Mouse (Mus musculus) retina, embryonic 14.5 days (tissue): ENCODE measurements around the gene Hoxd8.

Experiments
- DNase-seq: peaks from one replicate; pipeline ENCODE4 v3.0.0-alpha.2; 2015; ENCODE audit warnings: low spot score

Hoxd8 gene

GRCm38 (mm10) chr2:74704393-74704998, at the start of gene Hoxd8:
TSS of gene Hoxd8 (plus strand) at chr2:74704615.
- no peak for DNase-seq

DNA sequence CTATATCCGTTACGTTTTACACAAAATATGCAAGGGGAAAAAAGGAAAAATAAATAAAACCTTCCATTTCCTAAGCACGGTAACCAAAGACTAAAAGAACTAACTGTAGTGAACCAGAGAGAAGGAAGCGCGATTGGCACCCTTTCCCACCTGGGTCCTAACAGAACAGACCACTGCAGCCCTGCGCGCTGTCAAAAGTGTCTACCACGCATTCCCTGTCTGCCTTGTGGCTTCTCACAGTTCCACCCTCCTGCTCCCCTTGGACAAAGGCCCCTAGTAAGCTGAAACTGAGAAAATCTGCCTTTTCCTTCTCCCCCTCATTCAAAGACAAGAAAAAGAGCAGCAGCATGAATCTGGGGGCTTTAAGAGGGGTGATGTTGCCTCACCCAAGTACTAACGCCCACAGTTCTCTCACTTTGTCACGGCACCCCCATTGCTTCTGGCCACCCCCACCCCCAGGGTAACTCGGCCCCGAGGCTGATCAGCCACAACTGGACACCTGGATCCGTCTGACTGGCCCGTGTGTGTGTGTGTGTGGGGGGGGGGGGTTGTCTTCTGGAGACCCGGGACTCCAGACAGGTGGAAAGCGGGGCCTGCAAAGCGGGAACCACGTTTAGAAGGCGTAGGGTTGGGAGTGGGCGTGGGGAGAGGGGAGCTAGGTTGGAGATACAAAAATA, 49.5 kb upstream of the Hoxd8 start:
- peak; percentile 15 for DNase-seq

DNA sequence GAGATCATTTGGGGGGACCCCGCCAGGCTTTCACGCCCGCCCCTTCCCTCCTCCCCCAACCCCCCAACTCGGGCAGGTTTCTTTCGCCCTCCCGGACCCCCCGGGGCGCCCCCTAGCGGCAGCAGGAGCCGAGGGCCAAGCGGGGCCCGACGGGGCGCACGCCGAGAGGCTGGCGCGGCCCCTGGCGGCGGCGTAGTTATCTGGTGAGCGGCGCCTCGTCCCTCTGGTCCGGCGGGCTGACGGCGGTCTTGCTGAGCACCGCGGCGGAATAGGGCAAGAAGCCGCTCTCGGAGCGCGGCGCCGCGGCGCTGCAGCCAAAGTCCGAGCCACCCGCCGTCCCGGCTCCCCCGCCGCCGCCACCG, 49.0 kb upstream of the Hoxd8 start:
- DNase-seq = peak; percentile 60

DNA sequence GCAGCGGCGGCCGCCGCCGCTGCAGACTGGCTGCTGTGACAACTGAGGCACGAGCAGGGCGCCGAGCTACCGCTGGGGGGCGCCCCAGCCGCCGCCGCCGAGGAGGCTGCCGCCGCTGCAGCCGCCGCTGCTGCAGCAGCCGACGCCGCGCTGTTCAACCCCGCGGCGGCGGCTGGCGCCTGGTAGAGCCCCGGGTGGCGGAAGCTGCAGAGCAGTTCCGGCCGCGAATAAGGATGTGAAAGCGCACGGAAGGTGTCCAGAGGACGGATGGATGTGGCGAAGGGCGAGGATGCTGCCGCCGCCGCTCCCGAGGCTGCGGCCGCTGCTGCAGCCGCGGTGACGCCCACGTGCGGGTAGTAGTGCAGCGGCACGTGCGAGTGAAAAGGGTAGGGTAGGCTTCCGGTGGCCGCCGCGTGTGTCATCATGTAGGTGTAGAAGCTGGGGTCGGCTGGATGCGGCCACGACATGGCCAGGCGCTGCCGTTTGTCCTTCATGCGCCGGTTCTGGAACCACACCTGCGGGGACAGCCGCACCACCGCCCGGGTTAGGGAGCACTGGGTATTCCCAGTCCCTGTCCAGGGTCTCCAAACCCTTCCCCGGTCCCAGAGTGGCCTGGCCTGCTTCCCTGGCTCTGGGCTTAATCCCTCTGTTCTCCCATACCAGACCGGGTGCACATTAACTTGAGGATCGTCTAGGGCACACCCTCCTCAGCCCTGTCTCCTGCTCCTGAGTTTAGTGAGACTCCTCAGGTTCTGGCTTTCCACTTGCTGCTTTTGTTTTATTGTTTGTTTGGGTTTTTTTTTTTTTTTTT, 48.4 kb upstream of the Hoxd8 start:
- peak; percentile 66 for DNase-seq

DNA sequence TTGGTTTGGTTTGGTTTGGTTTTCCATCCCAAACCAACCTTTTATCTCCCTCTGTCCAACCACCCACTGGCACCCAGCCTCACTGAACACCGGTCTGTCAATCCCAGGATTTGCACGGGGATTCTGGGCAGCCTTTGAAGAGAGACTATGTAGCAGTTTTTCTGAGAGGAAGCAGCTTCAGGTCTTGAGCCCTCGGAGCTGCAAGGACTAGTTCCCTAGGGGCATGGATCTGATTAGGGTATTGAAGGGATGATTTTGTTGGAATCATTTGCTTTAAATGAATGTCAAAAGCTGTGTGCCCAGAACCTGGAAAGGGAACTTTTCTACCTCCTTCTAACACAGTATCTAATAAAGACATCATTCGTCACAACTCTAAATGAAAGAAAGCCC, 47.8 kb upstream of the Hoxd8 start:
- no peak for DNase-seq

GRCm38 (mm10) chr2:74657251-74658023, 47.0 kb upstream of the Hoxd8 start:
- DNase-seq = peak; percentile 56

DNA sequence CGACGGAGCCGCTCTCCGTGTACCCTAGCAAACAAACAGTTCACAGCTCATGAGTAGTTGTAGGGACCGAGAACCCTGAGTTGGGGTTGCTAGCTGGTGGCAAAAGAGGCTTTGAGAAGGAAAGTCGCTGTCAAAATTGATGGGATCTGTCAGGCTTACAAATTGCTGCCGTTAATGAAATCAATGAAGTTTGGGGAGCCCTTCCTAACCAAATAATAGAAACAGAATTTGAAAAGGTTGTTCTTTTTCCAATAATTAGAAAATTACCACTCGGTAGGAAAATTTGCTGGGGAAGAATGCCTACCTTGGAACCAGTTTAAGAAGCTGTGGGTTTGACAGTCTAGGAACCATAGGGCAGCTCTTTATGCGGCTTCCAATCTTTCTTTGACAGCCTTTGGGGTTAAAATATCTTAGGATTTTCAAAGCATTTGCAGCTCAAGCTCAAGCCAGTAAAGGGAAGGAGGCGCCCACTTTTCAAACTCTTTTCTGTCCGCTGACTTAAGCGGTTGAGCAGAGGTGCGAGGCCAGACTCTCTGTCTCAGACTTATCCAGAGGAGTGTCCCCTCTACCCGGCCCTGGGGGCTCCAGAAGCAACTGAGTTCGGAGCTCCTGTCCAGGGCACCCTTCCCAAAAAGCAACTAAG, 46.3 kb upstream of the Hoxd8 start:
- DNase-seq = peak; percentile 42

DNA sequence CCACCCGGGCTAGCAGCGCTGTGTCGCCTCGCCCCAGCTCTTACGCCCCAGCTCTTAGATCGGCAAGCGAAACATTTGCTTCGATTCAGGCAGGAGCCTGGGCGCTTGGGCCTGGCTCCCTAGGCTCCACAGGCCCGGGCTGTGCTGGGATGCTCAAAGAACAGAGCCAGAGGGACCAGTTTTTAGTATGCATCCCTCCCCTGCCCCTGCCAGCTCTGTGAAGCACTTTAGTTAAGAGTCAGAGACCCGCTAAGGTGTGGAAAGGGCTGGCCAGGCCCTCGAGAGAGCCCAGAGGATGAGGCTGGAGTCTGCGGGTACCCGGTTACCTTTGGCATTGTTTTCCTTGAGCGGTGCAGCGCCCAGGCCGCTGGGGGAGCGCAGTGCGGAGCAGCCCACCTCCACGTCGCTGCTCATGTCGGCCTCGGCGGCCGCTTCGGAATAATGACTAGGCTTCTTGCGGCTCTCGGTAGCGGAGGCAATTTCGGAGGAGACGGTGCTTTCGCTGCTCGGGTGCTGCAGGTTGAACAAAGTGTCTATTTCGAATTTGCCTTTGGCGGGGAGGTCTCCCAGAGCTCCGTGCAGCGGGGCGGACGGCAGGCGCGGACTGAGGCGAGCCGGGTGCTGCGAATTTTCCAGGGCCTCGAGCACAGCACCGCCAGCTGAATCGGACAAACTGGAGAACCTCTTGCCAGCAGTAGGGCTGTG, 45.6 kb upstream of the Hoxd8 start:
- DNase-seq = peak; percentile 45

GRCm38 (mm10) chr2:74659507-74660005, 44.9 kb upstream of the Hoxd8 start, which contains the start of gene Evx2:
TSS of gene Evx2 (minus strand) at chr2:74659557.
- peak; percentile 33 for DNase-seq

GRCm38 (mm10) chr2:74660421-74661375, 43.7 kb upstream of the Hoxd8 start:
- peak; percentile 31 for DNase-seq

DNA sequence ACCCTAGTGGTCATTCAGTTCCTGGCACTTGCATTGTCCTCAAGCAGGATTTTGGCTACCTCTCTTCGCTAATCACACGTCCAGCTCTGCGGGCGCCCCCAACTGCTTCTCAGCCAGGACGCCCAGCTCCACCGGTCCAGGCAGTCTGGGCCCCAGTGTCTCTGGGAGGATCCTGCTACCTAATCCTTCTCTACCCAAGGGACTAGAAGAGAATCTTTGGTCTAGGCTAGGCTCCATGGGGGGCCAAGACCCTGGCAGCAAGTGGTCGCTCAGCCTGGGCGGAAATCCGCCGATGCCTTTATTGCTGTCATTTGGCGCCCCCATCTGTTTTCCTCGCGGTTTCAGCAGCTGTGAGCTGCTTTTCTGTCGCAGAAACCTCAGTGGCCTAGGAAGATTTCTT, 42.7 kb upstream of the Hoxd8 start:
- peak; percentile 87 for DNase-seq

DNA sequence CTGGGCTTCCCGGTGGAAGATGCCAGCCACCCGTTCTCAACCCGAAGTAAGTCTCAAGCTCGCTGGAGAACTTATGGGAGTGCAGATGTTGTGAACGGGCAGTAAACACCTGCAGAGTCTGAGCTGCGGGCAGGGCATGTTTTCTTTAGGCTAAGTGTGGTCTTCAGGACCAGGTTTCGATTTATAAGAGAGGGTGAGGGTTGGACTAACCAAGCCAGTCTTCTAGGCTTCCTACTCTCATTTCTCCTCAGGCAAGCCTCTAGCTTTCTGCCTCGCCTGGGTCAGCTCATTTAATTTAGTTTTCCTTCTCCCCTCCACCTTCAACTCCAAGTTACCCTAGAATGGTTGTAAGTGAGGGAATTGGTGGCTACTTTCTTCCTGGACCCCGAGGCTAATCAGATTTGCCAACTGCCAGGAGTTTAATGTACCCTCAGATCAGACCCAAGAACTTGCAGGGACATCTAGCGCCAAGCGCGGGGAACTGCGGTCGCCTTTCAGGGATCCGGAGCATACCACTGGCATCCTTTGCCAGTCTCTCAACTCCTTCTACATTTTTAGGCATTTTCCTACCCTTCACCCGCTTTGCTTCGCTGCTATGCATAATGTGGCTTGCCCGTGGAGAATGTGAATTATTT, 41.0 kb upstream of the Hoxd8 start:
- peak; percentile 79 for DNase-seq

GRCm38 (mm10) chr2:74666411-74666810, 38.0 kb upstream of the Hoxd8 start:
- DNase-seq = no peak

- no peak for DNase-seq
Measured at GRCm38 (mm10) chr2:74667191-74667841, 37.1 kb upstream of the Hoxd8 start.

- DNase-seq = no peak
Measured at GRCm38 (mm10) chr2:74667842-74668357, 36.5 kb upstream of the Hoxd8 start, which contains the start of gene Hoxd13. TSS of gene Hoxd13 (plus strand) at chr2:74668310.

DNA sequence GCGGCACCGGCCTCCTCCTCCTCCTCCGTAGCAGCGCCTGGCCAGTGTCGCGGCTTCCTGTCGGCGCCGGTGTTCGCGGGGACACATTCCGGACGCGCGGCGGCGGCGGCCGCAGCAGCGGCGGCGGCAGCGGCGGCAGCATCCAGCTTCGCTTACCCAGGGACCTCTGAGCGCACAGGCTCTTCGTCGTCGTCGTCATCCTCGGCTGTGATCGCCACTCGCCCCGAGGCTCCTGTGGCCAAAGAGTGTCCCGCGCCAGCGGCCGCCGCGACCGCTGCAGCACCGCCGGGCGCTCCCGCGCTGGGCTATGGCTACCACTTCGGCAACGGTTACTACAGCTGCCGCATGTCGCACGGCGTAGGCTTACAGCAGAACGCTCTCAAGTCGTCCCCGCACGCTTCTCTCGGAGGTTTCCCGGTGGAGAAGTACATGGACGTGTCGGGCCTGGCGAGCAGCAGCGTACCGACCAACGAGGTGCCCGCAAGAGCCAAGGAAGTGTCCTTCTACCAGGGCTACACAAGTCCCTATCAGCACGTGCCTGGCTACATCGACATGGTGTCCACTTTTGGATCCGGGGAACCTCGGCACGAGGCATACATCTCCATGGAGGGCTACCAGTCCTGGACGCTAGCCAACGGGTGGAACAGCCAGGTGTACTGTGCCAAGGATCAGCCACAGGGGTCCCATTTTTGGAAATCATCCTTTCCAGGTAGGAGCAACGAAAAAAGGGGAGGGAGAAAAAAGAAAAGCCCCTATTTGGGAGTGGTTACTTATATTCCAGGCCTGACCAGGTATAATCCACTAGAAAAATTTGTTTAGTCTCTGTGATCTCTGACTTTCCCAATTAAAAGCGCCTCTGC, 35.8 kb upstream of the Hoxd8 start:
- DNase-seq = no peak

DNA sequence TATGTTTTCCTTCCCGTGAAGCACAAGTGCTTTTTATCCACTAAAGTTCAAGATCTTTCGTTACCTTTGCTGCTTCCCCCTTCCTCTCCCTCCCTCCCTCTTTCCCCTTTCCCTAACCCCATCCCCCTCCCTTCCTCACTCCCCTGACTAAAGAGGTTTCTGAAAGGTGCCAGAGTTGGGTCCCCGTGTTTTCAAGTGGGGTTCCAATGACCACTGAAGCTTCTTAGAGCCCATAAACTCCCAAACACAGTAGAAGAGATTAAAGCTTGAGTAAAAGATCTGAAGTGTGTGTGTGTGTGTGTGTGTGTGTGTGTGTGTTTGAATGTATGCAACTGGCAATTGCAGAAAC, 35.2 kb upstream of the Hoxd8 start:
- DNase-seq = no peak
